Mouse (Mus musculus): ENCODE measurements around the gene Gosr2.
A peak's percentile ranks its signal among the peaks of the same experiment; 100 is the strongest.
"Not testable (repeated sequence)": the region's sequence is repeated elsewhere in the genome, so short reads cannot be mapped to it uniquely, and the experiment has no call there.

The Gosr2 gene

GRCm38 (mm10) chr11:103688980-103689378, 8.7 kb downstream of the Gosr2 start:
- no peak for DNase-seq (ENCODE audit: low spot score)

GRCm38 (mm10) chr11:103688271-103688979, 9.3 kb downstream of the Gosr2 start:
- no peak for DNase-seq (ENCODE audit: low spot score)

DNA sequence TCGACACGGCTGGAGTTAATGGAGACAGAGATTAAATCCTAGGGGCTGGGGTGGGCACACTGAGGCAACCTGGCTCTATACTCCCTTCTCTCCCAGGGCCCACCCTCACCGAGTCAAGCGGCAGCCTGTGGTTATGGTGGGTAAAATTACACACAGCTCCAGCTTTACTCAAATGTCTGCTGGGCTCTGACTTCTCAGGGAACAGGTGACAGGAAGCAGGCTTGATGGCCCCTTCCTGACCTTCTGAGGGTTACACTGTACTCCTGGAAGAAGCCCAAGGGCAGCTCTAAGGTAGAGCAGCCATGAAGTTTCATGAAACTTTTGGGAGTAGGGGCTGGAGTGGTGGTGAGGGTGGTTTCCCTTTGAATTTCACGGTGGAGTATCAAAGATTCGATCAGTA, 11.0 kb downstream of the Gosr2 start:
- no peak for DNase-seq (ENCODE audit: low spot score)

- no peak for DNase-seq (ENCODE audit: low spot score)
Measured at GRCm38 (mm10) chr11:103685261-103685736, 12.4 kb downstream of the Gosr2 start.

- no peak for DNase-seq (ENCODE audit: low spot score)
Measured at GRCm38 (mm10) chr11:103683667-103684334, 13.9 kb downstream of the Gosr2 start.

DNA sequence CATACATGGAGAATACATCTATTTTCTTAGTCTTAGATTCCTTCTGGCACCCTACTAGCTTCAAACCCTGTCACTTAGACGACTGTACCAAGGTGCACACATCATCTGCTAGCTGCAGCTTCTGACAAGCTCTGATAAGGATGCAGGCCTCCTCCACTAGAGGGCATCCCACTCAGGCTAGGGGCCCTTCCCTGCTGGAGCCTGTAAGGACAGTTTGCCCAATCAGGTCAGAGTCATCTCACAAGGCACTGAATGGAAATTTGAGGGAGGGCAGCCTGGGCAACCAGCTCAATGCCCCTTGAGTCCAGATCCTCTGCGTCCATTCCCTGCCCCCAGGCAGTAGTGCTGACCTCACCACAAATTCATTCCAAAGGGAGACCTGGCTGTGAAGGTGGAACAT, 20.7 kb downstream of the Gosr2 start:
- DNase-seq (ENCODE audit: low spot score): not testable (repeated sequence)

GRCm38 (mm10) chr11:103675556-103675955, 22.1 kb downstream of the Gosr2 start:
- peak; percentile 26 for DNase-seq (ENCODE audit: low spot score)

DNA sequence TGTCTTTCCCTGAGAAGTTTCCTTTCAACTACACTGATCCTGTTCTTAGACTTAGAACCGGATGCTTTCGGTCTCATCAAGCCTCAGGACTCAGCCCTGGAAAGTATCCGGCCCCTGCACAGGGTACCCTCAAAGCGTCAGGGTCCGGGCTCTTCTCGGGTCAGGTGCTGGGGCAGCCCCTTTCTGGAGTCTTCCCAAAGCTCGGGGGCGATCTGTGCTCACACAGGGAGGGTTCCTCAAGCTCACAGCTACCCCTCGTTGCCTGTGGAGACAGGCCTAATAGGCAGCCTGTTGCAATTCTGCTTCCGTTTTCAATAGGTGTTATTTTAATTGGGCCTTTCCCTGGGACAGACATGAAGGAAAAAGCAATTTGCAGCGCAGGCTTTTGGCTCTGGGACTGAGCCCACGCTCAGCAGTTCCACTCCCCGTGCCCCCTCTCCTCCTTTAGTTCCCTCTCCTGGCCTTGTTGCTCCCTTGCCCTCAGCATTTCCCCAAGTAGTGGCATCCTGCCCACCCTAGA, 30.7 kb downstream of the Gosr2 start:
- DNase-seq (ENCODE audit: low spot score): no peak

- DNase-seq (ENCODE audit: low spot score): no peak
Measured at GRCm38 (mm10) chr11:103666181-103666906, 31.4 kb downstream of the Gosr2 start.

- no peak for DNase-seq (ENCODE audit: low spot score)
Measured at GRCm38 (mm10) chr11:103665695-103666094, 32.0 kb downstream of the Gosr2 start.

DNA sequence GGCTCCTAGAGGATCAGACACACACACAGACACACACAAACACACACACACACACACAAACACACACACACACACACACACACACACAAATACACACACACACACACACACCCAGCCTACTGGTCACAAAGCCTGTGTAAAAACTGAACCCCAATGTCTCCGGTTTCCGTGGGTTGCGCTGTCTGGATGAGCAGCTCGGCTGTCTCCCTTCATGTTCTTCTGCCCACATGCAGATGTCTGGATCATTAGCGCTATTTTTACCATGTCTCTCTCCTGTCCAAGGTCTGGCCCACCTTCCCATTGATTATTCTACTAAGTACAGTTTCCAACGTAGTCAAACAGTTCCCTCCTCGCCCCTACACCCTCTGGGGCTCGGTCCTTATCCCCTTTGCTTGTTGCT, 34.6 kb downstream of the Gosr2 start:
- no peak for DNase-seq (ENCODE audit: low spot score)

DNA sequence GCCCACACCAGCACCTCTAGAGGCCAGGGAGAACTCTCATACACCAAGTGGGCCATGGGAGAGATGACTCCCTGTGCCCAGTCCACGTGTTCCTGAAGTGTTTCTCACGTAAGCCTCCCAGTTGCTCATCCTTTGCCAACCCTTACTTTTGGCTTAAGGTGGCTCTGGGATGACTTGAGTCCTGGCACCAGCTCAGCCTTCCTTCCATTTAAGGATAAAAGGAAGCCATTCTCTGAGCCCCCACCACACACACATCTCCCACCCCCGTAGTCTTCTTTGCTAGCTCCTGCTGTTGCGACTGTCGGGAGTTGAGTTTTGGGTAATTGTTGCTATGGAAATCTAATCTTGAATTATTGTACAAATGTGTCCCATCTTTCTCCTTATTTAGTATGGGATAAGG, 35.2 kb downstream of the Gosr2 start:
- DNase-seq (ENCODE audit: low spot score): no peak

DNA sequence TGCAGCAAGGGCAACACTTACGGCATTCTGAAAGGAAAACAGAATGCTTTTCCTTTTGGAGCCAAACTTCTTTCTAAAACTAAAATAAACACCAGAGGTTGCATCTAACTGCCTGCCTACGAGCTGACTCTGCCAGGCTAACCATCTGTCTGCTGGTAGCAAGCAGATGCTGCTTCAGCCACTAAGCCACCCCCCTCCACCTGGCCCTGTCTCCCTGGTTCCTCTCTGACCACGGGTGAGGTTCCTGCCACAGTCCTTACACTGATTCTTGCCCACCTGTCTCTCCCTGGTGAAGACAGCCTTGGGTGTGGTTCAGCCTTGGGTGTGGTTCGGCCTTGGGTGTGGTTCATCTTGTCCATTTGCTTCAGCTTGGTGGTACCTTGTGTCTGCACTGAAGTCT, 35.8 kb downstream of the Gosr2 start:
- no peak for DNase-seq (ENCODE audit: low spot score)

DNA sequence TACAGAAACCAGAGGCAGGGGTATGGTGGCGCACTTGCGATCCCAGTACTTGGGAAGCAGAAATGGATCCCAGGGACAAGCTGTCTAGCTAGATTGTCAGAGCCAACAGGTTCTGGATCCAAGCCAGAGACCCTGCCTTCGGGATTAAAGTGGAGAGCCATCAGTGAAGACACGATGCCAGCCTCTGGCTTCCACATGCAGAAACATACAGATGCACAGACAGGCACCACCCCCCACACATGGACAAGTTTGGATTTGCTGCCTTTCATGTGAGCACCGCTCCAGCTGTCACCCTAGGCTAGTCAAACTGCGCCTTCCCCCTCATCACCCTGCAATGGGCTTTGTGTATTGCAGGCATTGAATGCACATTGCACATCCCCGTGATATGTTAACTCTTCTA, 39.5 kb downstream of the Gosr2 start:
- DNase-seq (ENCODE audit: low spot score): no peak

DNA sequence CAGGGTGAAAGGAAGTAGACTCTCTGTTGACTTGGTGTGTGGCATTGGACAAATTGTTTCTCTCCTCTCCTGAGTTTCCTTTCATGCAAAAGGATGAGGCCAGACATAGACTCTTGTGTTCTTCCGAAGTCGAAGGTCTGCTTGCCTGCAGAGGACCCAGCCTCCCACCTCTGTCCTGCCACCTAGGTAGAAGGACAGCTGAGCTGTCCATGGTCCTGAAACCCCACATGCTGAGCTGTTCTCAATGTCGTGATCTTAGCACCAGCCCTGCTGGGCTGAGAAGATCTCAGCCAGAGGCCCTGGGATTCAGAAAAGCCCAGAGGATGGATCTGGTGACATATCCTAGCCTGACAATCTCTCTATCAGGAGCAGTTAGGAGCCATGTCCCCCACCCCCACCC, 41.2 kb downstream of the Gosr2 start:
- DNase-seq (ENCODE audit: low spot score): no peak

- no peak for DNase-seq (ENCODE audit: low spot score)
Measured at GRCm38 (mm10) chr11:103653359-103653965, 44.2 kb downstream of the Gosr2 start.

- no peak for DNase-seq (ENCODE audit: low spot score)
Measured at GRCm38 (mm10) chr11:103651426-103651825, 46.3 kb downstream of the Gosr2 start.

DNA sequence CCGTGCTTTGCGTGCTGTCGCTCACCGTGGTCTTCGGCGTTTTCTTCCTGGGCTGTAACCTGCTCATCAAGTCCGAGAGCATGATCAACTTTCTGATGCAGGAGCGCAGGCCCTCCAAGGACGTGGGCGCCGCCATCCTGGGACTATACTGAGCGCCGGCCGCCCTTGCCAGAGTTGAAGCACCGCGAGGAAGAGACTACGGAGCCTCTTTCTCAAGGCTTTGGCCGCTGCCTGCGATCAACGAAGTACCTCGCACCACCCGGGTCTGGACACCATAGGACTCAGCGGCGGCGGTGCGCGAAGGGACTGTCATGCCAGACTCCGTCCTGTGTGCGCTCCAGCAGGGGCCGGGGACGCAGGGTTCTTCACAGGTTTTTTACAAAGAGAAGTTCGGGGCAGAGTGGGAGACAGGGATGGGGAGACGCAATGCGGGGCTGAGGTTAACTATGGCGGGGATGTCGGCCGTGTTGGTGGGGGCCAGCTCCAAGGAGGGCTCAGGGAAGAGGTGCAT, 47.7 kb downstream of the Gosr2 start:
- DNase-seq (ENCODE audit: low spot score): no peak

- no peak for DNase-seq (ENCODE audit: low spot score)
Measured at GRCm38 (mm10) chr11:103649301-103649982, 48.3 kb downstream of the Gosr2 start, which contains the start of gene Rprml. Gene Rprml, plus strand, starts transcription at chr11:103649570.

DNA sequence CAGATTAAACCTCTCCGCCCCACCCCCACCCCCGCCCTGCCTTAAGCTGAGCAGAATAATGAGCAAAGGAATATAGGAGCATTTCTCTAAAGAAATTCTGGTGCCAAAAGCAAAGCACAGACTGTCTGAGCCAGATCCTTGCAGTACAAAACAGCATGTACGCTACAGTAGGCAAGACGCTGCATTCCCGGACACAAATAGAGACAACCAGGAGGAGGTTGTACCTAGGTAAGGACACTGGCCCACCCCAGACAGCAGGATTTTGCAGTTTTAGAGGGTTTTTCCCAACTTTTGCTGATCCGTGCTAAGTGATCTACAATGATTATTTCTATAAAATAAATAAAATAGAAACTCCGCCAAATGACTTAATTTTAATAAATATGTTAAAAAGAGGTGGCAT, 49.0 kb downstream of the Gosr2 start:
- DNase-seq (ENCODE audit: low spot score): no peak

DNA sequence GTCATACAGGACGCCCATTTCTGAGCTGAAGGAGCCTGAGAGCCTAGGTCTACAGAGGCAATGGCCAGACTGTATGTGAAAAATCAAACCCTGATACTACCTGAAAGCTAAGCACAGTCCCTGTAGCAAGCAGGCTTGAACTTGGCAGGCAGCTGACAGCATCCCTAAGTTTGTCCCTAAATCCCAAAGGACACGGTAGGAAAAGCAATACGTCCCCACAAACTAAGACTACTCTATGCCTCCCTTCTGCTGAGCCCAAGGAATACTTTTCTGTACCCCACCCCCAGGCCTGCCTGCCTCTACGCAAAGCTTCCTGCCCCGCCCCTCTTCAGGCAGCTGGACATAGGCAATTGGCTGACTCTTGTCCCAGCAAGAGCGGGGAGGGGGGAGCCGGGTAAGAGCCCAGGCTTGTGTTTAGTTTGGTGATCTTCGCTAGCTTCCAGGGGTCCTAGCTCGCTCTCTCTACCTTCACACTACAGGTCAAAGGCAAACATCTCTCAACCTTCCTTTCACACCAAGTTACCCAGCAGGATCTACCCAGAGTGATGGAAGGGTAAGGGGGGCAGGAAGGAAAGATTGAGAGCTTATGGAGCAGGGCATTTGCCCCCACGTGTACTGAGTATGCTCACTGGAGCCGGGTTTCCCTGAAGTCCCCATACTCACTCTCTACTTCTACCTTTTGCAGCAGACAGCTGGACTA, 49.6 kb downstream of the Gosr2 start:
- no peak for DNase-seq (ENCODE audit: low spot score)

Measured in spleen, adult 12 weeks (tissue).